Mouse (Mus musculus): ENCODE results near the gene Gse1. TPM values are rescaled to one million over a fixed set of nuclear protein-coding genes. Genes with fewer than 3 reads are reported as not detected.
A peak's percentile ranks its signal among the peaks of the same experiment; 100 is the strongest.

Gse1 gene
- total RNA-seq, 2 experiments from 2014 or later: 21.2 to 26.6 TPM

GRCm38 (mm10) chr8:120454404-120454803 is 226.1 kb downstream of the Gse1 start:
- DNase-seq: no peak
- intact Hi-C loops (cut with DNase I): no loop called here

- DNase-seq: no peak
These were observed 232.1 kb downstream of the Gse1 start for GRCm38 (mm10) chr8:120460375-120460774.

GRCm38 (mm10) chr8:120462119-120462551 is 233.9 kb downstream of the Gse1 start:
- intact Hi-C loops (cut with DNase I): no loop called here
- peak in 1 of 2 experiments; percentile 36 for DNase-seq

More at GRCm38 (mm10) chr8:120460375-120460774, 232.1 kb downstream of the Gse1 start:
- intact Hi-C loops (cut with DNase I): no loop called here

GRCm38 (mm10) chr8:120462611-120463010 is 234.4 kb downstream of the Gse1 start:
- intact Hi-C loops (cut with DNase I): no loop called here
- DNase-seq: no peak

- no peak for DNase-seq
- intact Hi-C loops (cut with DNase I): no loop called here
These were observed 235.8 kb downstream of the Gse1 start for GRCm38 (mm10) chr8:120463918-120464584.

- no peak for DNase-seq
- intact Hi-C loops (cut with DNase I): no loop called here
These were observed 236.3 kb downstream of the Gse1 start for GRCm38 (mm10) chr8:120464585-120464937.

- DNase-seq: no peak
These were observed 237.5 kb downstream of the Gse1 start for GRCm38 (mm10) chr8:120465710-120466109.

GRCm38 (mm10) chr8:120466266-120466665 is 238.0 kb downstream of the Gse1 start:
- no peak for DNase-seq
- intact Hi-C loops (cut with DNase I): no loop called here

More at GRCm38 (mm10) chr8:120465710-120466109, 237.5 kb downstream of the Gse1 start:
- intact Hi-C loops (cut with DNase I): no loop called here

GRCm38 (mm10) chr8:120467598-120467997 is 239.3 kb downstream of the Gse1 start:
- DNase-seq: no peak
- intact Hi-C loops (cut with DNase I): no loop called here

GRCm38 (mm10) chr8:120470170-120470569 is 241.9 kb downstream of the Gse1 start:
- no peak for DNase-seq
- intact Hi-C loops (cut with DNase I): loop anchor here (5.0 kb wide), 1 partner anchor 62 kb away; no protein-coding TSS in a partner anchor

- intact Hi-C loops (cut with DNase I): loop anchor here (5.0 kb wide), 1 partner anchor 61 kb away; no protein-coding TSS in a partner anchor
- peak in 1 of 2 experiments; percentile 60 for DNase-seq
These were observed 242.9 kb downstream of the Gse1 start for GRCm38 (mm10) chr8:120471166-120471565.

GRCm38 (mm10) chr8:120471752-120472151 is 243.5 kb downstream of the Gse1 start:
- DNase-seq: no peak
- intact Hi-C loops (cut with DNase I): loop anchor here (5.0 kb wide), 1 partner anchor 61 kb away; no protein-coding TSS in a partner anchor

- no peak for DNase-seq
- intact Hi-C loops (cut with DNase I): loop anchor here (5.0 kb wide), 1 partner anchor 60 kb away; no protein-coding TSS in a partner anchor
These were observed 244.0 kb downstream of the Gse1 start for GRCm38 (mm10) chr8:120472230-120472629.

GRCm38 (mm10) chr8:120473729-120474364 is 245.6 kb downstream of the Gse1 start:
- intact Hi-C loops (cut with DNase I): loop anchor here (2.0 to 5.0 kb wide), 3 partner anchors 15 to 58 kb away; no protein-coding TSS in a partner anchor

GRCm38 (mm10) chr8:120474496-120475235 is 246.4 kb downstream of the Gse1 start:
- intact Hi-C loops (cut with DNase I): loop anchor here (2.0 to 5.0 kb wide), 3 partner anchors 14 to 58 kb away; no protein-coding TSS in a partner anchor
- DNase-seq: no peak

More at GRCm38 (mm10) chr8:120473729-120474364, 245.6 kb downstream of the Gse1 start:
- DNase-seq: peak; percentile 53 to 69

- no peak for DNase-seq
- intact Hi-C loops (cut with DNase I): loop anchor here (2.0 kb wide), 2 partner anchors 13 to 29 kb away; no protein-coding TSS in a partner anchor
These were observed 247.4 kb downstream of the Gse1 start for GRCm38 (mm10) chr8:120475462-120476201.

- DNase-seq: no peak
- intact Hi-C loops (cut with DNase I): no loop called here
These were observed 248.7 kb downstream of the Gse1 start for GRCm38 (mm10) chr8:120476711-120477575.

GRCm38 (mm10) chr8:120478754-120479153 is 250.5 kb downstream of the Gse1 start:
- intact Hi-C loops (cut with DNase I): no loop called here
- no peak for DNase-seq

- DNase-seq: no peak
- intact Hi-C loops (cut with DNase I): no loop called here
These were observed 251.4 kb downstream of the Gse1 start for GRCm38 (mm10) chr8:120479691-120480090.
